Mouse (Mus musculus) hindlimb bud, embryonic 11.5 days (tissue): ENCODE measurements around the gene Ddo.

ENCODE experiments used
- DNase-seq: peaks from one replicate; pipeline ENCODE4 v3.0.0-alpha.2; 2012; ENCODE audit warnings: low read depth, low spot score; ENCODE audit errors: extremely low spot score

Gene Ddo

DNA sequence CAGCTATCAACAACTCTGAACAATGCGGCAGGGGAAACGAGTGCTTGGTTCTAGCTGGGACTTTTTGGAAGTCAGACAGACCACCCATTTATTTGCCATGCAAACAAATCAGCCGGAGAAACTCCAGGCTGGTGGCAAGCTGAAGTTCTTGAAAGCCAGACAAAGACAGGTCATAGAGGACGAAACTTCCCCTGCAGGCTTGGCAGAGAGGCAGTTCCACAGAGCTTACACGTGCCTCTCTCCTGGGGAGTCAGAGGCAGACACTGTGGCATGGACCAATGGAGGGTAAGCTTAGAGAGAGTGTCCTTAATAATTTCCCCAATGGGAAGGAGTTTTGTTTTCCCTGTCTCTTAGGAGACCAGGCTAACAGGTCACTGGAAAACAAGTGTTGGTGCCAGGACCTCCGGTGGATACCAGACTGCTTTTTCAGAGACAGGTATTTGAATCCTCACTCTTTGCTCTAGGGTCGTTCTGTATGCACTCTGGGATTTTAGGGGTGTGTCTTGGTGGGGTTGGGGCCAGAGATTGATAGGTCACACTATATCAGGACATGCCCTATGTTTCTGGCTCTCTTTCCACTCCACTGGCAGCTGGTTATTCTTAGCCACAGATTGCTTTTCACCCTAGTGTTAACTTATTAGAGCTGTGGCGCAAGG is at the start of gene Ddo:
Gene Ddo (plus strand): TSS at position 356 of the 656 bp plus-strand sequence.
- DNase-seq = no peak

DNA sequence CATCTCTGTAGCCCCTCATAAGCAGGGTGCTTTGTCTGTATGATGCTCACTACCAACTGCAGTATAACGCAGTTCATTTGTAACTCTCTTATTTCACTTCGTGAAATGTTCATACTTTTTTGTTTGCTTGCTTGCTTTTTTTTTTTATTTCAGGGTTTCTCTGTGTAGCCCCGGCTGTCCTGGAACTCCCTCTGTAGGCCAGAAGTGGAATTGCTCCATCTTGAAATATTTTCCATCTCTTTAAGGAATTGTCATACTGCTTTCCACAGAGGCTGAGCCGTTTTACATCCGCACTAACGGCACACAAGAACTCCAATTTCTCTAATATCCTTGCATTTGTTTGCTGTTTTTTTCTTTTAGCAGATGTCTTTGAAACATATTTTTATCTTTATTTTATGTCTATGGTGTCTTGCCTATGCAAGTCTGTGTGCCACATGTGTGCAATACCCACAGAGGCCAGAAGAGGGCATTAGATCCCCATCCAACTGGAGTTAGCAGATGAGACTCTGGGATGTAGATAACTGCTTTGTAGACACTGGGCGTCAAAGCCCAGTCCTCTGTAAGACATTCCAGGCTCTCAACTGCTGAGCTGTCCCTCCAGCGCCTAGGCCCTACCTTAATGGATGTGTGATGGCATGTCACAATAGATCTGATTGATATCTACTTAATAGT is 46.1 kb upstream of the Ddo start:
- DNase-seq = no peak

DNA sequence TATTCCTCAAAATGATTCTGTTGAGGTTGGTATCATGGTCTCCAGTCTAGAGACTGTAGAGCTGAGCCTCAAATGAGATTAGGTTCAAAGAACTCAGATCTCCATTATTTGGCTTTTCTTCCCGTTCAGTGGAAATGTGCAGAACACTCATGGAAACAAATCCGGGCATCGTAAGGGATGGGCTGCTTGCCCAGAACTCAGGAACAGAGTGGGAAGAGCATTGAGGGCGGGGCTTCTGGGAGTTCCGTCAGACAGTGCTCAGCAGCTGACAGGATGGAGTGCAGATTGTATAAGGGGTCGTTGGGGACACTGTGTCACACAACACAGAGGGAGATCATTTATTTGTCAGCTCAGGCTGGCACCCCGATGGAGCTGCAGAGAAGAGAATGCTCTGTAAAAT is 37.6 kb upstream of the Ddo start:
- no peak for DNase-seq

DNA sequence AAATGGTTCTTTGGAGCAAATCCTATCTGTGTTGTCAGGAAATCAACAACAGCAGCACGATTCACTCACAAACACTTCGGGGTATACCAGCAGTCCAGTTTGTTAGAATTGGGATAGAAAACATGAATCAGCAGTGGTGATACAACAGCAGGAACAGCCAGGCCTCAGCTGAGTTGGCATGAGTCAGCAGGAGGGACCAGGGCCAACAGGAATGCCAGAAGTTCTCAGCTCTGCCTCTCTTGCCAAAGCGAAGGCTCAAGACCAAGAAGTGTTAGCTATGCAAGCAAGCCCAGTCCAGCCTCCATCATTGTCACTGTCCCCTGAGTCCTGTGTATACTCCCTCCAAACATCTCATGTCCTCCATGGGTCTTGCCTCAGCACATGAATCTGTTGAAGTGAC is 32.6 kb upstream of the Ddo start:
- DNase-seq = no peak

DNA sequence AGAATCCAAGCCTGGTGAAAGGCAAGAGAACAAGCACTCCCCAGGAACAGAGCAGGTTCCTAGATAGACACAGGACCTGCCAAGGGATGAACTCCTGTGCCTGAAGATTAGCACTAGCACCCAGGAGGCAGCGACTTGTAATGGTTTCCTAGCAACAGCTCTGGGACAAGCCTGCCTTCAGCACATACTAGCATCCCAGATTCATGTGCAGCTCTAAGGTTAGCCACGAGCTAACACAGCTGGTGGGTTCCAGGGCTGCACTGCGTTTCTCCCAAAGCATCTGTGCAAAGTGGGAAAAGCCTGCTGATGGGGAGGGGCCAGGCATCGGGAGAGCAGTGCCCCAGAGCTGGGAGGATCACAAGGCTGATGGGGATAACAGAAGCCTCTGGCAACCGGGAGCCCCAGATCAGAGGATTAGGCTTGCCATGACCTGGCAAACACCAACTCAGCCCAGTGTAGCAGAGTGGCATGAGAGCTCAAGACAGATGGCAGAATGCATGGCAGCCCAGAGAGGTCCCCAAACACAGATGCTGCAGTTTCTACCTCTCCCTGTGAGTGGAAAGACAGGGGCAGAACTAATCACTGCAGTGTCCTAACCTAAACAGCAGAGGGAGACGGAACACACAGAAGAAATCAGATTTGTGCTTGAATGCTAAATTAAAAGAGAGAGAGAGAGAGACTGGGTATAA is 25.0 kb upstream of the Ddo start:
- DNase-seq = no peak

DNA sequence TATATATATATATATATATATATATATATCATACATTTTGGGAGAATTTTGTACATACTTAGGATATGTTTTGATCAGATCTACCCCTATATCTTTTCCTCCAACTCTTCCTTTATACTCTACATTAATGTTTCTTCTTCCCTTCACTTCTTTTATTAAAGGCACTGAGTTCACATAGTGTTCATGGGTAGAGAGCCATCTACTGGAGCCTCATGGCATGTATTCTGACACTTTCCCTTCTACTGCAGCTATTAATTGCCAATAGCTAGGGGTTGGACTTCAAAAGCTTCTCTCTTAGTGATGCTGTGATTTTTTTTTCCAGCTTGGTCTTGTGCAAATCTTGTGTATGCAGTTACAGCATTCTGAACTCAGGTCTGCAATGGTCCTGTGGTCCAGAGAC is 11.8 kb upstream of the Ddo start:
- DNase-seq = no peak

DNA sequence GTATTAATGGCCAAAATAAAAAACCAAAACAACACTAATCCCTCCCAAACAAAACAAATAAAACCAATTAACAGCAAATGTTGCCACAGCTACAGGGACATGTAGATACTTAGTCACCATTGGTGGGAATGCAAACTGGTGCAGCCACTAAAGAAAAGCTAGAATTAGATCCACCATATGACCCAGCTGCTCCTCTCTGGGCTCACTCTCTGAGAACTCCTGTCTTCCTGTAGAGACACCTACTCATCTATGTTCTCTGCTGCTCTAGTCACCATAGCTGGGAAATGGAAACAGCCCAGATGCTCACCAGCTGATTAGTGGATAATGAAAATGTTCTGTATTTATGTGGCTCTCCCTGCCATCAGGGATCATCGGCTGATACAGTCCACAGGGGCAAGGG is 10.1 kb upstream of the Ddo start:
- DNase-seq = no peak

DNA sequence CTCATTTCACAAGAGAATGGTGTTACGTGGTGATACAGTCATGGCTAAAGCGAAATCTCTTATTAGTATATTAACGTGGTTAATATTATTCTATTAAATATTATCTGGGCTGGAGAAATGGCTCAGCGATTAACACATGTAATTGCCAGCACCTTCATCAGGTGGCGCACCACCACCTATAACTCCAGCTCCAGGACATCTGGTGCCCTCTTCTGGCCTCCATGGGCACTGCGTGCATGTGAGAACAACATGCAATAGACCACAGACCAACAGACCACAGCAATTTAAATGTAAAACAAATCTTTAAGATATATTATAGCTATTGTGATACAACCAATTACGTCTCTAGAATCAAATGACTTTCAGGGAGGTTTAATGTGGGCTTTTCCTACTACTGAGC is 671 bp upstream of the Ddo start:
- DNase-seq = no peak

DNA sequence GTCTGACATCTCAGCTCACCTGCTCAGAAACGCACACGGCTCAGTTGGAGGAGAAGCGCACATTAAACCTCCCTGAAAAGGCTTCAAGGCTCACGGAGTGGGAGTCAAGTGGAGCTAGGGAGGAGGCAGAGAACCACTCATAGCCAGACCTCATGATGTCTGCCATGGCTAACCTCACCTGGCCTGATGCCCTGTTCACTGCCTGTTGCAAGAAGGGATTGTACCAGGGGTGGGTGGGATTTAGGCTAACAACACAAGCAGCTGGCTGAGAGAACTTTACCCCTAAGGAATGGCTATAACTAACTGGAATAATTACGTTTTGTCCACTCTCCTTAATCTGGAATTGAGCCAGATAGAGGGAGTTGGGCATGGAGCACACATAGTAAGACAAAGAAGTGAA is 646 bp downstream of the Ddo start:
- no peak for DNase-seq

DNA sequence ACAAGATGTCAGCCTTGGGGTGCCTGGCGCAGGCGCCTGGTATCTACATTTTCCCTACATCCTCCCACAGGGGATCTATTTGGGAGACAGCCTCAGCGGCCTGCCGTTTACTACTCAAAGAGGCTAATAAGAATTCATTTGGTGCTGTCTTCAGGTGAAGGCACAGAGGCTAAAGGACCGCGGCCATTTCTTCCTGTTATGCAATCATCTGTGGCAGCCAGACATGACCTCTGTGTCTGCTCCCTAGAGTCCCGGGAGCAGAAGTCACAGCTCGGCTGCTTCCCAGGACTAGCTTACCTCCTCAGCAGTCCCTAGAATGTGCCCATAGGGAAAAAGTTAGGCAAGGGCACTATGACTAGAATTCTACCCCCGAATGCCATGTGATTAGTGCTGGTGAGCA is 1.1 kb downstream of the Ddo start:
- DNase-seq = no peak

DNA sequence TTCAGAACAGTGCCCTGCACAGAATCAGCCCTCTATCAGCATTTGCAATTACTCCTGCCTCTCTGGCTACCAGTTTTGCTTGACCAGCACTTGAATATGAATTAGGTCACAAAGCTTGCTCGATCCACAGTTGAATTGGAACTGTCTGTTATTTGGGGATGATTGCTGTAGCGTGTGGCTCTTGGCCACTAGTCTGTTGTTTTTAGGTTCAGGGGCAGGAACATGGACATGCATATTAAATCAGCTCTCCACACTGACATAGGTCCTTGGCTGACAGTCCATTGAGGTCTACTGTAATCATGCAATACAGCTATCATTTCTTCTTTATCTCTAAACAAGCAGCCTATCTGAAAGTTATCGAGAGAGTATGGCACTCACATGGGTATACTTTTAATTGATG is 2.3 kb downstream of the Ddo start:
- DNase-seq = no peak

DNA sequence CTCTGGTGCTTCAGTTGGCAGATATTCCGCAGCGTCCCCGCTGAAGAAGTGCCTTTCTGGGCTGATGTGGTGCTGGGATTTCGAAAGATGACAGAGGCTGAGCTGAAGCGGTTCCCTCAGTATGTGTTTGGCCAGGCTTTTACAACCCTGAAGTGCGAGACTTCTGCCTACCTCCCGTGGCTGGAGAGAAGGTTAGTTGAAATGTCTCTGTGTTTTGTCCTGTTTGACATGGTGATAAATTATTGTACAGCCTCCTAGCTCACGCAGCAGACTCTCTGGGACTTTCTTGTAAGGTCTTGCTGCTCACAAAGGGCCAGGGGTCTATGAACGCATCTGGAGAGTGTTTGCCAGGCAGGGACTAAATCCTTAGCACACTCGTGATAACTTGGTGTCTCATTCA is 7.5 kb downstream of the Ddo start:
- DNase-seq = no peak

DNA sequence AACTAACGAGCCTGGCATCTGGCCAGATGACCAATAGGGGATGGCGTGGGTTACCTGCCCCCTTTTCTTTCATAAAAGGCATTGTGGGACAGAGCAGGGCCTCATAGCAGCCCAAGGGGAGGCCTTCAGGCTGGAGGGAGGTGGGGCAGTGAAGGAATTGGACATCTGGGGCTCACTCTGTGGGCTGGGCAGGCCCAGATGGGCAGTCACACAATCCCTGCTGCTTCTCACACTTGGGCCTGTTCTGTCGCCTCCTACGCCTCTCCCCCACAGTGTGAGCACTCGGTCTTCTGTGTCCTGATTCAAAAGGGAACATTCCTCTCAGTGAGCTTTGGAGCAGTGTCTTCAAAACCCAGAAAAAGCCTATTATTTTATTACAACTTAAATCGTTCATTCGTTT is 8.5 kb downstream of the Ddo start:
- DNase-seq = no peak

DNA sequence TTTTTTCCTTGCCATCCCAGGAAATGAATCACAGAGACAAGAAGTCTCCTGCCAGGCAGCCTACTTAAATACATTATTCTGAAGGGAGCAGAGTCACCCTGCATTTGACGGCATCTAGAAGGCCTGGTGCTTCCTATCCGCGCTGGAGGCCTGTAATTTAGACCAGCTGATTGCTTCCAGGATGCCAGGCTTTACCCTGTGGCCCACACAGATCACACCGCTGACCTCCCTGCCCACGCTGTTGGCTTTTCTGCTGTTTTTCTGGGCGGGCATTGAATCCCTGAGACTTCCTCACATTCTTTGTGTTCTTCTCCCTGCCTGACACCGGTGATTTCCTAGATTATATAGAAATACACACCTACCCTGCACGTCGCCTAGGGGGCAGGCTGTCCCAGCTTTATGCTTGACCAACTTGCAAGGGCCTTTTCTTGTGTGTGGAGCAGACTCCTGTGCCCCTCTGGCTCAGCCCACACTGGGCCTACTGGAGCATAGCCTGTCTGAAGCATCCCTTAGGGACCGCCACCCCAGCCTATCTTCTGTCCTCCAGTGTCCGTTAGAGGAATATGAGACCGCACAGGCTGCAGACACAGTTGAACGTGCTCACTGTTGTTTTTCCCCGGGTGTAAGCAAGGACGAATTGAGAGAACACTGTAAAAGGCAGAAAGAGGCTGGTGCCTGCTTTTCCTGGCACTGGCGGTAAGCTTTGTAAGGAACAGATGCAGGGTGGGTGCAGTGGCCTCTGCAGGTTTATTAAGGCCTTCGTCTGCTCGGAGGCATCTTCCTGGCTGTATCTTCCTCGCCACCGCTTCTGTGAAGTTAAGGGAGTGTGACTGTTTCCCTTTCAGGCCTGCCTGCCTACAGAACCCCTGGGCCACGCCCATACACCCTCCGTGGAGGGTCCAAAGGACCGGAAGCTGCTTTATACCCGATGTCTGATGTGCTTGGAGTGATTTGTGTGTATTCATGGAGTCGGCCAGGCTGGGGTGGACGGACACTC is 9.3 kb downstream of the Ddo start:
- no peak for DNase-seq

DNA sequence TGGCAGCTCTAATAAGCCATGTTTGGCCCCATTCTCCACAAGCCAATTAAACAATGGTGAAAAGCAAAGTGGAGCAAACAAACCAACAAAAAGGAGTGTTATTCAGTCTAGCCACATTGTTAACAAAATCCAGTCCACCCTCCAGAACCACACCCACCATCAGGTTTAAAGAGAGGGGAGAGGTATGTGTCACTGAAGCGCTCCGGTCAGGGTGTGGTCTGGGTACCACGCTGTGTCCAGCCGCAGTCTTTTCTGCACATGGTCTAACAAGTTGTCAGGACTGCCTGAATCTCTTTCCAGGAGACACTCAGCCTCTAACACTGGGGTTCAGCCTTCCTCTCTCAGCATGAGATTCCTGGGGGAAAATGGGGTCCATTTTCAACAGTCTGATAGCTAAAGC is 10.6 kb downstream of the Ddo start:
- no peak for DNase-seq

DNA sequence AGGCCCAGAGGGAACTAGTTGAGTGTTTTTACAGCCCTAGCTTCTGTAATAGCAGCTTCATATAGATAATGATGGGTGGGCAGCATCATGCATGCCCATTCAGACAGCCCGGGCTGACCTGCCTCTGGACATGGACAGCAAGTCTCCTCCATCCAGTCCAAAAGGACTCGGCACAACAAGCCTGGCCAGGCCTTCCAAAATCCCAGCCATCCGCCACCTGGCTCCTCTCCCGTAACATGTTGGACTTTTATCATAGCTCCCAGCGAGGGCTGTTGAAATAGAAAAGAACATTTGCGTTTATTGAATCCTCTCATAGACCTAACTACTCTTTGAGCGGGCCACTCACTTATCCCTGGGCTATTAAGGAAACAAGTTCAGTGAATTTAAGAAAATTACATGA is 12.1 kb downstream of the Ddo start:
- no peak for DNase-seq

DNA sequence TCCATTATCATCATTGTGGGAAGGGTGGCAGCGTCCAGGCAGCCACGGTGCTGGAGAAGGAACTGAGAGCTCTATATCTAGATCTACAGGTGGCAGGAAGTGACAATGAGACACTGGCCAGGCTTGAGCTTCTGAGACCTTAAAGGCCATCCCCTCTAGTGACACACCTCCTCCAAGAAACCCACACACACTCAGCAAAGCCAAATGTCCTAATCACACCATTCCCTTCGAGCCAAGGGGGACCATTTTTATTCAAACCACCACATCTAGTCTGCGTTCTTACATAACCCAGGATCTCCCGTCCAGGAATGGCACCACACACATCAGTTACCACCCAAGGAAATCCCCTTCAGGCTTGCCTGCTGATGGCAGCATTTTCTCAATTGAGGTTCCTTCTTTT is 13.3 kb downstream of the Ddo start:
- DNase-seq = no peak

DNA sequence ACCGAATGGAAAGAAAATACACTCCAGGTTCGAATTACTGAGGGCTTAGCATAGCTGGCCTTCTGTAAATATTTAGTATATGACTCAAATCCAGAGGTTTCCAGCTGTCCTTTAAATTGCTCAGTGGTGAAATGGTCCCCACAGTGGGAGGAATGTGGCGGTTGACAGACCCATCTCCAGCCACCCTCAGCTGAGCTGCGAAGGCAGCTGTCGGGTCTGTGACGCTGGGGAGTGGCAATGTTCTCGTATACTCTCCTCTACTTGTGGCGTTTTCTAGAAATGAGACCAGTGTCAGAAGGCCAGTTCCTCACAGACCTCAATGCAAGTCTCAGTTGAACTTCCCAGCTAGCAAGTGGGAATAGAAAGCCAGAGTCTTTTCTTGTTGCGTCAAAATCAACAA is 14.6 kb downstream of the Ddo start:
- DNase-seq = no peak

DNA sequence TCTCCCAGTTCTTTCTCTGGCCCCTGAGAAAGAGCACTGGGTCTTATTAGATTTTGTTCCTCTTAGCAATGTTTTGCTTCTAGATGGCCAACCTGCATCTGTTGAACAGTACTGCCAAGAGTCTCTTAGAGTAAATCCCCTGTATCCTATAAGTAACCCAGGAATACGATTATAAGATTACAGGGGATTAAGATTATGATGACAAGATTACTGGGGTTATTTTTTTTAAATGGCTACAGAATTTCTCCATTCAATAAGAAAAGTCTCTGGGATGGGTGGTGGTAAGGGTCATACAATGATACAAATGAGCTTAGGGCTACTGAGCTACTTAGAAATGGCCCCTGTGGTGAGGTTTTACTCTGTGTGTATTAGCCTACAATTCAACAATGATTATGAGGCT is 15.5 kb downstream of the Ddo start:
- DNase-seq = no peak

DNA sequence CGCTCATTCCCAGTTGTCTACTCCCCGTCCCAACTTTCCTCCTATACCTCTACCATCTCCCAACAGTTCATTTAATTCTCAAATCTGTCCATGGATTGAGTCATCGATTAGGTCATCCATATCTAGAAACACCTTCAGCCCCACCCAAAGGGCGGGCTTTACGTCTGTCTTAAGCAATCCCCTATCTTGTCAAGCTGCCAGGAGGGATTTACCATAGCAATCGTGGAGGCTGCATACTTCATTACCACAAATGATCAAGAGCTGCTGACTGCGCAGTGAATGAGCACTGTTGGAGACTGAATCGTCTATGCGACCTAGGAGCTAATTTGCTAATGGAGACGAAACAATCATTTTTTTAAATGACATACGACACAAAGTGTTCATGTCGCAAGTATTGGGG is 19.0 kb downstream of the Ddo start:
- DNase-seq = no peak

DNA sequence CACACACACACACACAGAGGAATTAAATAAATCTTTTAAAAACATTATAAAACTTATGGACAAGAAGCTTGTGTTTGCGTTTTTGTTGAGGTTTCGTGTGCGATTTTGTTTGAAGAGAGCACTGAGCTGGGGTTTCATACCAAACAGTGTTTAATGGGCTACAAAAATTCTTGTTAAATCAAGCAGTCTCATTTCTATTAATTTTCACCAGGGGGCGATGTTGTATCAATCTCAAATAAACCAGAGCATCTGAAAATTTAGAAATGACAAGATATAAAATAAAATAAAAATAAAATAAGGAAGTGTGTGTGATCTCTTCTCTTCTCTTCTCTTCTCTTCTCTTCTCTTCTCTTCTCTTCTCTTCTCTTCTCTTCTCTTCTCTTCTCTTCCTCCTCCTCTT is 19.8 kb downstream of the Ddo start:
- no peak for DNase-seq
